Mouse (Mus musculus) gonadal fat pad, adult 2 months (tissue): ENCODE measurements around the gene Ear2. TPM values are rescaled to one million over a fixed set of nuclear protein-coding genes. Genes with fewer than 3 reads are reported as not detected.
"Not testable (repeated sequence)": the region's sequence is repeated elsewhere in the genome, so short reads cannot be mapped to it uniquely, and the experiment has no call there.

Experiments used
- DNase-seq: peaks from one replicate; pipeline ENCODE4 v3.0.0-alpha.2; 2012; ENCODE audit warnings: low read depth
- polyA plus RNA-seq: library from polyadenylated mRNA; depleted of rRNA; stranded (reverse); fragments of >200 nt; gene quantifications from 2 replicates; pipeline ENCODE4 v1.2.3, GENCODE M21; 2012; rRNA removed

Ear2 gene
- 22.1 and 38.0 TPM in 2 replicates for polyA plus RNA-seq

- DNase-seq: not testable (repeated sequence)
Measured at GRCm38 (mm10) chr14:44102354-44102753, at the start of gene Ear2. Gene Ear2, plus strand, starts transcription at chr14:44102654.

- not testable (repeated sequence) for DNase-seq
Measured at GRCm38 (mm10) chr14:44067879-44068278, 34.6 kb upstream of the Ear2 start.

- DNase-seq: not testable (repeated sequence)
Measured at GRCm38 (mm10) chr14:44070595-44070994, 31.9 kb upstream of the Ear2 start.

- not testable (repeated sequence) for DNase-seq
Measured at GRCm38 (mm10) chr14:44077785-44078341, 24.6 kb upstream of the Ear2 start.

GRCm38 (mm10) chr14:44086588-44086987 is 15.9 kb upstream of the Ear2 start:
- DNase-seq: not testable (repeated sequence)

GRCm38 (mm10) chr14:44087535-44087934 is 14.9 kb upstream of the Ear2 start:
- DNase-seq: not testable (repeated sequence)

GRCm38 (mm10) chr14:44091524-44091923 is 10.9 kb upstream of the Ear2 start:
- not testable (repeated sequence) for DNase-seq

GRCm38 (mm10) chr14:44094445-44094844 is 8.0 kb upstream of the Ear2 start:
- DNase-seq: not testable (repeated sequence)

- DNase-seq: not testable (repeated sequence)
Measured at GRCm38 (mm10) chr14:44100030-44100429, 2.4 kb upstream of the Ear2 start.

- no peak for DNase-seq
Measured at GRCm38 (mm10) chr14:44110981-44111380, 8.5 kb downstream of the Ear2 start.

GRCm38 (mm10) chr14:44123551-44123950 is 21.1 kb downstream of the Ear2 start, which contains the start of gene Gm3327:
Gene Gm3327, plus strand, starts transcription at chr14:44123851.
- DNase-seq: not testable (repeated sequence)

Other genes with a start within 250 kb of the Ear2 start
- 0.63 TPM in 1 of 2 replicates, not detected in the other for gene Ear1, start 227.1 kb upstream of the Ear2 start, polyA plus RNA-seq
- not detected in 2 replicates for gene Ear10, start 179.1 kb upstream of the Ear2 start, polyA plus RNA-seq
- 1.9 and 3.1 TPM in 2 replicates for gene Gm8113, start 177.3 kb upstream of the Ear2 start, polyA plus RNA-seq
- gene Ang5, start 145.6 kb upstream of the Ear2 start, polyA plus RNA-seq: not detected in 2 replicates
- not detected in 2 replicates for gene Ang6, start 100.4 kb upstream of the Ear2 start, polyA plus RNA-seq
- gene Gm3327, start 21.2 kb downstream of the Ear2 start, polyA plus RNA-seq: not detected in 2 replicates
- not detected in 2 replicates for gene Gm8212, start 95.0 kb downstream of the Ear2 start, polyA plus RNA-seq
- gene 4930503E14Rik, start 110.6 kb downstream of the Ear2 start, polyA plus RNA-seq: not detected in 2 replicates
- gene Gm8220, start 182.9 kb downstream of the Ear2 start, polyA plus RNA-seq: not detected in 2 replicates
- not detected in 2 replicates for gene Gm5930, start 235.9 kb downstream of the Ear2 start, polyA plus RNA-seq